Mouse (Mus musculus): ENCODE measurements around the gene Macrod1. TPM values are rescaled to one million over a fixed set of nuclear protein-coding genes. Genes with fewer than 3 reads are reported as not detected.

The Macrod1 gene
- polyA plus RNA-seq, 1 experiment: 33.8 TPM

DNA sequence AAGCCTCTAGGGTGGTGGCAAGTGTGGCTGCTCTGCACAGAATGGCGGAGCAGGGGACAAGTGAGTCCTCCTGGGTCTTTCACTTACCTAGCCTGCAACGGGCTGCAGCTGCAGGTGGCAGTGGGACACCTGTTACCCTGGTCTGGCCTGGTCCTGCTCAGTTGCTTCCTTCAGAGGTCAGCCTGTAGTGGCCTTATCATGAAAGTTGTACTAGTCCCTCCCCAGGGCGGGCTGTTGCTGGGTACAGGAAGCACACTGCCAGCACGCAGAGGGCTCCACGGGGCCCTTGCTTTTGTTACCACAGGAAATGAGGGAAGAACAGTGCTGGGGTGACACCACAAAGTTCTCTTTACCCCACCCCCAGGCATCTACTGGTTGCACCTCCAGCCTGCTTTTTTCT is 37.4 kb upstream of the Macrod1 start, which contains the start of gene Fermt3:
Gene Fermt3, minus strand, starts transcription at position 279 of the 400 bp plus-strand sequence.
- whole genome bisulfite sequencing: 86% methylated on average over 5 of the region's 5 CpGs
- H3K4me1 ChIP-seq (ENCODE audit: control insufficient read depth, insufficient read depth, low read length): no peaks in the 10 kb centered on the region
- no peak within 1 kb of the TSS for H3K27ac ChIP-seq (ENCODE audit: insufficient read depth, low read length)
- no peak for TF ChIP-seq POLR2A (IDR thresholded peaks at IDR 0.05; ENCODE audit: borderline replicate concordance, insufficient read depth, low read length)
- TF ChIP-seq CTCF (IDR thresholded peaks at IDR 0.05; ENCODE audit: borderline replicate concordance, insufficient read depth, low read depth, low read length): no peak
- H3K4me3 ChIP-seq (replicated peaks; ENCODE audit: insufficient read depth, low read depth, low read length): no peak within 1 kb of the TSS
- no peaks in the 10 kb centered on the region for H3K27me3 ChIP-seq (ENCODE audit: control insufficient read depth, insufficient read depth, low read length)
- no peak for DNase-seq

GRCm38 (mm10) chr19:7020224-7020641 is 36.4 kb upstream of the Macrod1 start:
- H3K27ac ChIP-seq (ENCODE audit: insufficient read depth, low read length): no peak overlapping the region

DNA sequence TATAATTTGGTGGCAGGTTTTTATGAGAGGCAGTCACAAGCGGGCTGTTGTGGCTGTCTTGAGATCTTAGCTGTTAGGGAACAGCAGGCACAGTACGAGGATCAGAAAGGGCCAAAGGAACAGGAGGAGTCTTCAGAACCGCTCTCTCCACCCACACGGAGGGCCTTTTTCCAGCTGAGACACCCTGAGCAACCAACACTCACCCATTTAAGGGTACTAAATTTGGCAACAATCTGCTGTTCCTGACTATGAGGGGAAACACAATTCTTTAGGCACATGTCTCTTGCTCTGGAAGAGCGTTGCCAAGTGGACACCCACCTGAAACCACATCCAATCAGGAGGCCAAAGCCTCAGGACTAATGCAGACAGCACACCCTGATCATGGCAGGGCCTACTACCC is 27.1 kb upstream of the Macrod1 start:
- Histone ChIP-seq H3K27ac (ENCODE audit: insufficient read depth, low read length) (no peak overlapping the region), H3K4me1 (ENCODE audit: control insufficient read depth, insufficient read depth, low read length) (no peaks in the 10 kb centered on the region), H3K4me3 (replicated peaks; ENCODE audit: insufficient read depth, low read depth, low read length) (no peak overlapping the region), H3K27me3 (ENCODE audit: control insufficient read depth, insufficient read depth, low read length) (no peaks in the 10 kb centered on the region)
- TF ChIP-seq POLR2A (IDR thresholded peaks at IDR 0.05; ENCODE audit: borderline replicate concordance, insufficient read depth, low read length): no peak
- no peak for DNase-seq
- 87% methylated on average over 5 of the region's 5 CpGs for WGBS

More at GRCm38 (mm10) chr19:7020224-7020641, 36.4 kb upstream of the Macrod1 start:
- H3K27me3 ChIP-seq (ENCODE audit: control insufficient read depth, insufficient read depth, low read length): no peaks in the 10 kb centered on the region
- DNase-seq: peak; percentile 62 to 66
- H3K4me1 ChIP-seq (ENCODE audit: control insufficient read depth, insufficient read depth, low read length): no peaks in the 10 kb centered on the region
- 39% methylated on average over 3 of the region's 3 CpGs for WGBS
- no peak overlapping the region for H3K4me3 ChIP-seq (replicated peaks; ENCODE audit: insufficient read depth, low read depth, low read length)
- TF ChIP-seq CTCF (IDR thresholded peaks at IDR 0.05; ENCODE audit: borderline replicate concordance, insufficient read depth, low read depth, low read length) (peak; percentile 90), POLR2A (IDR thresholded peaks at IDR 0.05; ENCODE audit: borderline replicate concordance, insufficient read depth, low read length) (no peak)

DNA sequence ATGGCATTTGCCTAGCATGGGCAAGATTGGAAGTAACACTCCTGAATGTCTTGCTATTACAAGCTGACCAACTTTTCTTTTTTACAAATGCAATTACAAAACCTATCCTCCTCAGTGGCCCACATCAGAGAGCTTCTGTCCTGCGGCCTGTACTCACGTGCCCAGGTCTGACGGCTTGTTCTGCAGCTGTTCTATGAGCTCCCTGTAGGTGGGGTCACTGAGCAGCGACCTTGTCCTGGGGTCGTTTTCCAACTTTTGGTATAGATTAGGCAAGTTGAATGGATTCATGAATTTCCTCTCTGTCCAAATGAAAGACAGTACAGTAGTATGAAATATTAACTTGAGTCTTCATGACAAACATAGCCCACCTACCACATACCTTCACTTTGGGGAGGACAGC is 22.6 kb upstream of the Macrod1 start:
- Histone ChIP-seq H3K27me3 (ENCODE audit: control insufficient read depth, insufficient read depth, low read length) (no peaks in the 10 kb centered on the region), H3K4me1 (ENCODE audit: control insufficient read depth, insufficient read depth, low read length) (peaks cover 5% of the 10 kb centered on the region; the same call in 1 of the 2 replicates), H3K27ac (ENCODE audit: insufficient read depth, low read length) (no peak overlapping the region), H3K4me3 (replicated peaks; ENCODE audit: insufficient read depth, low read depth, low read length) (no peak overlapping the region)
- TF ChIP-seq CTCF (IDR thresholded peaks at IDR 0.05; ENCODE audit: borderline replicate concordance, insufficient read depth, low read depth, low read length) (no peak), POLR2A (IDR thresholded peaks at IDR 0.05; ENCODE audit: borderline replicate concordance, insufficient read depth, low read length) (no peak)
- WGBS: 91% methylated on average over 5 of the region's 5 CpGs
- DNase-seq: no peak

GRCm38 (mm10) chr19:7039088-7039720 is 17.4 kb upstream of the Macrod1 start:
- H3K4me3 ChIP-seq (replicated peaks; ENCODE audit: insufficient read depth, low read depth, low read length): peak overlapping the region; percentile 76
- H3K27me3 ChIP-seq (ENCODE audit: control insufficient read depth, insufficient read depth, low read length): no peaks in the 10 kb centered on the region
- peak; percentile 67 to 73 for DNase-seq
- WGBS: under 1% methylated on average over 35 of the region's 35 CpGs
- TF ChIP-seq POLR2A (IDR thresholded peaks at IDR 0.05; ENCODE audit: borderline replicate concordance, insufficient read depth, low read length) (no peak), CTCF (IDR thresholded peaks at IDR 0.05; ENCODE audit: borderline replicate concordance, insufficient read depth, low read depth, low read length) (no peak)
- H3K27ac ChIP-seq (ENCODE audit: insufficient read depth, low read length): peak overlapping the region; percentile 66
- H3K4me1 ChIP-seq (ENCODE audit: control insufficient read depth, insufficient read depth, low read length): peaks cover 7% of the 10 kb centered on the region; the same call in 1 of the 2 replicates

- Histone ChIP-seq H3K27ac (ENCODE audit: insufficient read depth, low read length) (peak within 1 kb of the TSS; percentile 66), H3K4me1 (ENCODE audit: control insufficient read depth, insufficient read depth, low read length) (peaks cover 7% of the 10 kb centered on the region; the same call in 1 of the 2 replicates), H3K27me3 (ENCODE audit: control insufficient read depth, insufficient read depth, low read length) (no peaks in the 10 kb centered on the region), H3K4me3 (replicated peaks; ENCODE audit: insufficient read depth, low read depth, low read length) (peak within 1 kb of the TSS; percentile 76)
- WGBS: under 1% methylated on average over 49 of the region's 49 CpGs
- DNase-seq: peak; percentile 99 to 100
- TF ChIP-seq POLR2A (IDR thresholded peaks at IDR 0.05; ENCODE audit: borderline replicate concordance, insufficient read depth, low read length) (peak; percentile 95), CTCF (IDR thresholded peaks at IDR 0.05; ENCODE audit: borderline replicate concordance, insufficient read depth, low read depth, low read length) (no peak)
Measured at GRCm38 (mm10) chr19:7039841-7040636, 16.6 kb upstream of the Macrod1 start, which contains the start of gene Stip1. Stip1 (minus strand) TSS chr19:7039967.

GRCm38 (mm10) chr19:7040637-7041130 is 15.9 kb upstream of the Macrod1 start:
- WGBS: 17% methylated on average over 13 of the region's 13 CpGs
- TF ChIP-seq CTCF (IDR thresholded peaks at IDR 0.05; ENCODE audit: borderline replicate concordance, insufficient read depth, low read depth, low read length) (no peak), POLR2A (IDR thresholded peaks at IDR 0.05; ENCODE audit: borderline replicate concordance, insufficient read depth, low read length) (no peak)
- Histone ChIP-seq H3K4me1 (ENCODE audit: control insufficient read depth, insufficient read depth, low read length) (peaks cover 7% of the 10 kb centered on the region; the same call in 1 of the 2 replicates), H3K4me3 (replicated peaks; ENCODE audit: insufficient read depth, low read depth, low read length) (peak overlapping the region; percentile 54), H3K27me3 (ENCODE audit: control insufficient read depth, insufficient read depth, low read length) (no peaks in the 10 kb centered on the region), H3K27ac (ENCODE audit: insufficient read depth, low read length) (peak overlapping the region; percentile 52)
- DNase-seq: no peak
